Mouse (Mus musculus) ovary, adult 10 weeks (tissue): ENCODE results near the gene Gimap1. TPM values are rescaled to one million over a fixed set of nuclear protein-coding genes. Genes with fewer than 3 reads are reported as not detected.

ENCODE experiments used
- polyA plus RNA-seq: library from polyadenylated mRNA; stranded (reverse); fragments of 350-450 nt; fragmentation: Illumina TruSeq; extraction: RNeasy Lipid Tissue Mini Kit (QIAGEN cat#74804); gene quantifications from one replicate; pipeline ENCODE4 v1.2.3, GENCODE M21; 2014

The Gimap1 gene
- 0.83 TPM for polyA plus RNA-seq

GRCm38 (mm10) chr6:48738961-48739779 lies at the start of gene Gimap1:
TSS of gene Gimap1 (plus strand) at chr6:48739054.

GRCm38 (mm10) chr6:48718455-48718854 lies 20.4 kb upstream of the Gimap1 start, which contains the start of the genes Gm28053 and Gimap7:
TSS of gene Gm28053 (plus strand) at chr6:48718607.
TSS of gene Gimap7 (plus strand) at chr6:48718621.

GRCm38 (mm10) chr6:48745959-48746889 lies 7.4 kb downstream of the Gimap1 start, which contains the start of gene Gimap5:
TSS of gene Gimap5 (plus strand) at chr6:48746197.

GRCm38 (mm10) chr6:48770696-48771095 lies 31.8 kb downstream of the Gimap1 start, which contains the start of gene Gimap3:
TSS of gene Gimap3 (minus strand) at chr6:48770851.

Other genes starting within 250 kb of the Gimap1 start
- 53.1 TPM for gene Atp6v0e2, start 201.4 kb upstream of the Gimap1 start, polyA plus RNA-seq
- gene Lrrc61, start 184.3 kb upstream of the Gimap1 start, polyA plus RNA-seq = 4.6 TPM
- 9.9 TPM for gene Rarres2, start 166.3 kb upstream of the Gimap1 start, polyA plus RNA-seq
- not detected for gene Gm45021, start 149.4 kb upstream of the Gimap1 start, polyA plus RNA-seq
- gene Repin1, start 145.2 kb upstream of the Gimap1 start, polyA plus RNA-seq = 17.6 TPM
- not detected for gene Gm44965, start 145.1 kb upstream of the Gimap1 start, polyA plus RNA-seq
- 0.46 TPM for gene Zfp775, start 137.0 kb upstream of the Gimap1 start, polyA plus RNA-seq
- 0.86 TPM for gene AI854703, start 112.3 kb upstream of the Gimap1 start, polyA plus RNA-seq
- 10.5 TPM for gene Gimap8, start 91.8 kb upstream of the Gimap1 start, polyA plus RNA-seq
- 23.7 TPM for gene Gimap9, start 62.9 kb upstream of the Gimap1 start, polyA plus RNA-seq
- gene Gimap4, start 54.5 kb upstream of the Gimap1 start, polyA plus RNA-seq = 67.1 TPM
- gene Gimap6, start 30.8 kb upstream of the Gimap1 start, polyA plus RNA-seq = 42.7 TPM
- gene Gm28053, start 20.4 kb upstream of the Gimap1 start, polyA plus RNA-seq = not detected
- gene Gimap7, start 20.4 kb upstream of the Gimap1 start, polyA plus RNA-seq = 0.63 TPM
- 4.7 TPM for gene Gimap5, start 7.1 kb downstream of the Gimap1 start, polyA plus RNA-seq
- 2.7 TPM for gene Gimap3, start 31.8 kb downstream of the Gimap1 start, polyA plus RNA-seq
- gene Tmem176a, start 101.9 kb downstream of the Gimap1 start, polyA plus RNA-seq = 202 TPM
- gene Tmem176b, start 102.4 kb downstream of the Gimap1 start, polyA plus RNA-seq = 45.4 TPM
- 3.1 TPM for gene Aoc1, start 133.8 kb downstream of the Gimap1 start, polyA plus RNA-seq
- not detected for gene 1600015I10Rik, start 190.8 kb downstream of the Gimap1 start, polyA plus RNA-seq
- not detected for gene Doxl2, start 235.9 kb downstream of the Gimap1 start, polyA plus RNA-seq
- not detected for gene Svs1, start 247.8 kb downstream of the Gimap1 start, polyA plus RNA-seq